Mouse (Mus musculus) urinary bladder, adult 2 months (tissue): ENCODE results near the gene Pla2g5. TPM values are rescaled to one million over a fixed set of nuclear protein-coding genes. Genes with fewer than 3 reads are reported as not detected.

Experiments
- polyA plus RNA-seq: library from polyadenylated mRNA; depleted of rRNA; stranded (reverse); fragments of >200 nt; gene quantifications from 2 replicates; pipeline ENCODE4 v1.2.3, GENCODE M21; 2012; rRNA removed

The Pla2g5 gene
- polyA plus RNA-seq, 1 experiment: 0.73 TPM

Other genes starting within 250 kb of the Pla2g5 start
- 0.01 TPM in 2 replicates for gene Vwa5b1, start 227.6 kb downstream of the Pla2g5 start, polyA plus RNA-seq
- gene Pla2g2c, start 138.7 kb downstream of the Pla2g5 start, polyA plus RNA-seq: not detected in 2 replicates
- 0.10 and 0.25 TPM in 2 replicates for gene Ubxn10, start 126.3 kb downstream of the Pla2g5 start, polyA plus RNA-seq
- gene Pla2g2f, start 105.9 kb downstream of the Pla2g5 start, polyA plus RNA-seq: not detected in 2 replicates
- gene Pla2g2d, start 87.7 kb downstream of the Pla2g5 start, polyA plus RNA-seq: 5.2 and 6.4 TPM in 2 replicates
- not detected in 2 replicates for gene Gm13030, start 10.5 kb upstream of the Pla2g5 start, polyA plus RNA-seq
- gene Pla2g2e, start 14.5 kb upstream of the Pla2g5 start, polyA plus RNA-seq: 1.4 and 1.5 TPM in 2 replicates
- gene Otud3, start 50.5 kb upstream of the Pla2g5 start, polyA plus RNA-seq: 5.0 and 7.0 TPM in 2 replicates
- 0.43 and 0.61 TPM in 2 replicates for gene Rnf186, start 103.6 kb upstream of the Pla2g5 start, polyA plus RNA-seq
- 28.8 and 31.0 TPM in 2 replicates for gene Tmco4, start 109.4 kb upstream of the Pla2g5 start, polyA plus RNA-seq
- gene Htr6, start 212.1 kb upstream of the Pla2g5 start, polyA plus RNA-seq: 0.06 and 0.07 TPM in 2 replicates
- gene Nbl1, start 229.5 kb upstream of the Pla2g5 start, polyA plus RNA-seq: 323 and 360 TPM in 2 replicates